Mouse (Mus musculus) right cerebral cortex, postnatal 4 days (tissue): Measurements from ENCODE around the gene Trim11.

Experiments used
- DNase-seq: peaks from one replicate; pipeline ENCODE4 v3.0.0-alpha.2; 2022

Trim11 gene

GRCm38 (mm10) chr11:58957226-58957914, 20.5 kb upstream of the Trim11 start:
- no peak for DNase-seq

DNA sequence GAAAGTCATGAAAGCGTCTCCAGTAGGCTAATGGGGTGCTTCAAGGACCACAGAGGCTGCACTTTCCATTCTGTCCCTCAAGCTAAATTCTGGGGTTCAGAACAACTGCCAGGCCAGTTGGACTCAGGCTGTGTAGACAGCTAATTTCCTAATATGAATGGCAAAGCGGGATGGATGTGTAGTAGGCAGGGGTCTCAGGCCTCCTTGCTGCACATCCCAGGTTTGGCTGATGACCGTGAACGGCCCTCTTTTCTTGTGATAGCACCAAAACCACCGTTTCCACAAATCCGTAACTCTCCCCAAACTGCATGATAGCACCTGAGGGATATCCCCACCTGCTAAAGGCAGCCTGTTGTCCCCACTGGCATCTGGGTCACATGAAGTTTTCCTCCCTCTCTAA, 19.4 kb upstream of the Trim11 start:
- no peak for DNase-seq

GRCm38 (mm10) chr11:58959186-58959825, 18.6 kb upstream of the Trim11 start:
- DNase-seq, result no peak

DNA sequence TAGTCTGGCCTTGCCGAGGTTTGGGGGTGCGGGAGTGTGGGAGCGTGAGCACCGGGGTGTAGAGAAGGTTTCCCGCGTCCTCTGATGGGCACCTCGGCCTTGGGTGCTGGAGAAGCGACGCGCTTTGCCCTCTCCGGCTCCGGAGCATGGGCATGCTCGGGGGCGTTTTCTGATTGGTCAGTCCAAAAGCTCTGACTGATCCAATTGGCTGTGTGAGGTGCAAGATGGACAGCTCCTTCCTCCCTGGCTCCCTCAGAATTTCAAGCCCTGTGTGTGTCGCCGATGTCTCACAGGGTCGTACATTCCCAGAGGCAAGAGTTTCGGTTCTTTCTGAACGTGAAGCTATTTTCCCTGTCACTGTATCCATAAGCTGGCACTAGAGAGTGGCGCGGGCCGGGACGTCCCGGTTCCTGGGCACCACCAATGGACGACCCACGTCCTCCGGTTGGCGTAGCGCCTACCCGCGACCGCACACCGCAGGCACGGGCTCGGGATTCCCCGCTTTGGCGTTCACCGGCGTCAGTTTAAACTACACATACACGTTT, 17.9 kb upstream of the Trim11 start:
- peak; percentile 74 for DNase-seq

GRCm38 (mm10) chr11:58961364-58962177, 16.3 kb upstream of the Trim11 start:
- DNase-seq, result no peak

DNA sequence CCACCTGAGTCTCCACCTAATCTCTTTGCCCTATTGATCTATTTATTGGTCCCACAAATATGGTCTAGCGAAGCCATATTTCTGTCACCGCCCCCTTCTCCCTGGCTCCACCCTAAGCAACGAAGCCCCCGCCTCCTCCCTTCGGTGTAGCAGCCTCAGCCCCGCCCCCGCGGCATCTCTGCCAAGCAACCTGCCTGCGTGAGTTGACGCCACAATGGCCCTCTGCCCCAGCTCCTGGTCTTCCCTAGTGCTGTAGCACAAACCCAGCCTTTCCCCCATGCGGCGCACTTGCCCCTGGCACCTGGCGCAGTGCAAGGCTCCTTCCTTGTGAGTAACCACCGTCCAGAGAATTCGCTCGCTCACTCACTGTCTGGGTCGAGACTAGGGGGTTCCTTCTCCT, 14.3 kb upstream of the Trim11 start:
- no peak for DNase-seq

GRCm38 (mm10) chr11:58964216-58964615, 13.7 kb upstream of the Trim11 start:
- no peak for DNase-seq

GRCm38 (mm10) chr11:58965001-58965760, 12.7 kb upstream of the Trim11 start:
- DNase-seq, result no peak

DNA sequence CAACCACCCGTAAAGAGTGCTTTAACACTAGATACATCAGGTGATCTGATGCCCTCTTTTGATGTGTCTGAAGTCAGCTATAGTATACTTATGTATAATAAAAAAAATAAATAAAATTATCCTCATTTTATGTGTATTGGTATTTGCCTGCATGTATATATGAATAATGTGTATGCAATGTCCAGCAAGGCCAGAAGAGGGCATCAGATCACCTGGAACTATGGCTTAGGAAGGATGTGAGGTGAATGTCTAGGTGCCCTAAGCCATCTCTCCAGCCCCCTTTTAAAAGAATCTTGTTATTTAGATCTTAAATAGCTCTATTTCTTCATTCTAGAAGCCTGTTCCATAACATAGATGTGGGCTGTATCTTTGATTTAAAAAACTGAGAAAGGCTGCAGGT, 10.5 kb upstream of the Trim11 start:
- DNase-seq, result no peak

DNA sequence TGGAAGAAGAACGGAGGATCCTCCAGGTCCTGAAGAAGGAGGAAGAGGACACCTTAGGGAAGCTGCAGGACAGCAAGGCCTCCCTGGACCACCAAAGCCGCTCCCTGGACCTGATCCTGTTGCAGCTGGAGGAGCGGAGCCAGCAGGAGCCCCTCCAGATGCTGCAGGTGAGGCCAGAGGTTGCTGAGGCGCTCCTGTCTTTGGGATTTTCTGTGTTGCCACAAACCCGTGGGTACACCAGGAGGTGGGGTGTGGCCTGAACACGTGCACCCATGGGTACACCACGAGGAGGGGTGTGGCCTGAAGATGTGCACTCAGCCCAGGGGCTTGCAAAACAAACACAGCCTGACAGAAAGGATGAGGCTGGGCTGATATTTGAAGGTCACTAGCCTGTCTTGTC, 9.3 kb upstream of the Trim11 start:
- DNase-seq, result no peak

DNA sequence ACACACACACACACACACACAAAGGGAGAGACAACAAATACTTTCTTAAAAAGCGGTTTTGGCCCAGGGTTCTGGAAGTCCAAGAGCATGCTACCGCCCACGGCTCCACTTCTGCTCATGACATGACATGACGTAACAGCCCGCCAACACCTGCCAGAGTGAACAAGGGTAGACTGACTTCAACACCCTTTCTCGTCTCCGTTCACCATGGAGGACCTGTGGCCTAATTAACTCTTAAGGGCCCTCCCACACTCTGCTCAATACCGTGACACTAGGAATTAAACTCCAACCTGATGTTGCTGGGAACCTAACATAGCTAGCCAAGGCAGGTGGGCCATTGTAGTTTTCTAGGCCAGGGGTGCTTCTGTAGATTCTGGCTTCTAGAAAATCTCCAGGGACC, 8.9 kb upstream of the Trim11 start:
- no peak for DNase-seq

DNA sequence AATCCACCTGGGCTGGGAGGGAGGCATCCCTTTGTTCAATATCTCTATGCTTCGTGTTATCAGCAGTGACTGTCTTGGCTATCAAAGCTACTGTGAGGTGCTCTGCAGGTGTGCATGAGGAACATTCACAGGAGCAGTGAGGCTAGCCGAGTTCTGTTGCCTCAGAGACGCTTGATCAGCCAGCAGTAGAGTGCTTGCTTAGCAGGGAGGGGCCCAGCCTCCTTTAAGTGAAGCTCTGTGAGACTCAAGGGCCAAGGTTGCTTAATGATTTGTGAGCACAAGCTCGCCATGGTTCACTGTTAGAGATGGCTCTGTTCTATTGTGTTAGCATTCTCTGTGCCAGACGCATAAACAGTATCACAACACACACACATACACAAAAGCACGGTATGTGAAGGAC, 8.2 kb upstream of the Trim11 start:
- no peak for DNase-seq

DNA sequence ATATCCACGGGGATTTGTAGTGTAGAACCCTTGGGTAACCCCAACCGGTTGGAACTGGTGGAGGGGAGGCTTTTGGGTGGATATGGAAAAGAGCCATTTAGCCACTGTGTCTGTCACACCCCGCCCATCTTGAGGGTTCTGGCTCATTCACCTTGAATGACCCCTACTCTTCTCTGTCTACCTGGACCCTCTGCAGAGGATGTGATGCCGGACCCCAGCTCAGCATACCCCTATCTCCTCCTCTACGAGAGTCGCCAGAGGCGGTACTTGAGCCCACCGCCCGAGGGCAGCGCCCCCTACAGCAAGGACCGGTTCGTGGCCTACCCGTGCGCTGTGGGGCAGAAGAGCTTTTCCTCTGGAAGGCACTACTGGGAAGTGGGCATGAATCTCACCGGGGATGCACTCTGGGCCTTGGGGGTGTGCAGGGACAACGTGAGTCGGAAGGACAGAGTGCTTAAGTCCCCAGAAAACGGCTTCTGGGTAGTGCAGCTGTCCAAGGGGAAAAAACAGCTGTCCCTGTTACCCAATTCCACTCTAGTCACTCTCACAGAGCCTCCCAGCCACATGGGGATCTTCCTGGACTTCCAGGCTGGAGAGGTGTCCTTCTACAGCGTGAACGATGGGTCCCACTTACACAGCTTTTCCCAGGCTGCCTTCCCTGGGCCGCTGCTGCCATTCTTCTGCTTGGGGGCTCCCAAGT, 6.9 kb upstream of the Trim11 start:
- DNase-seq, result no peak

DNA sequence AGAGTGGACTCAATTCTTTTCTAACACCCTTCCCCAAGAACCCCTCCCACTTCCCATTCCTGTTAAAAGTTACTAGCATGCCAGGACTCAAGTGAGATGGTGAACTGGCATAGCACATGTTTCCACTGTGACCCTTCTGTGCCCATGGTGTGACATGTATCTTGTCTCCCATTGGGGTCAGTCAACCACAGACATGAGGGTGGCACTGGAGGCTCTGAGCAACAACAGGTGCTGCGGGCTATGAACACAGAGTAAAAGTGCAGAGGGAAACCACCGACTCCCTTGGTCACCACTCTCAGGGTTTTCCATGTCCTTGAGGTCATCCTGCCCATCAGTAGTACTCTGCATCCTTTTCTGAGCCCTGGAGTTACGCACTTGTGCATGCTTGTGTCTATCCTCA, 6.1 kb upstream of the Trim11 start:
- DNase-seq, result no peak

- no peak for DNase-seq
Observed at GRCm38 (mm10) chr11:58974414-58974813, 3.5 kb upstream of the Trim11 start.

DNA sequence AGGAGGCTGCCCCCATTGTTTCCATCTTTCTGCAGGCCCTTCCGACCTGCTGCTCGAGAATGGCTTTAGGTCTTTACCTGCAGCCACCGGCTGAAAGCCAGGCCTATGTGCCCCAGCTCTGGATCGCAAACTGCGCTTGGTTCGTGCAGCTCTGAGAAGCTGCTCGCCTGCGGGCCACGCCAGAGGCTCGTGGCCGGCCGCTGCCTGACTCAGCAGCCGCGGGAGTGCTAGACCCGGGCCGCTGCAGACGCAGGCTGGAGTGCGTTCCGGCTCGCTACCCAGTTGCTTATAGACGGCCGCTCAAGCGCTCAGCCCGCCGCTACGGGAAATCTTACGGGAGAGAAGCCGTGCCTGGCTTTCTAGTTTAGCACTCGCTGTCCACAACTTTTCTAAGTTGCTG, 743 bp upstream of the Trim11 start:
- DNase-seq, result no peak

GRCm38 (mm10) chr11:58977607-58978026, 276 bp upstream of the Trim11 start:
- no peak for DNase-seq

DNA sequence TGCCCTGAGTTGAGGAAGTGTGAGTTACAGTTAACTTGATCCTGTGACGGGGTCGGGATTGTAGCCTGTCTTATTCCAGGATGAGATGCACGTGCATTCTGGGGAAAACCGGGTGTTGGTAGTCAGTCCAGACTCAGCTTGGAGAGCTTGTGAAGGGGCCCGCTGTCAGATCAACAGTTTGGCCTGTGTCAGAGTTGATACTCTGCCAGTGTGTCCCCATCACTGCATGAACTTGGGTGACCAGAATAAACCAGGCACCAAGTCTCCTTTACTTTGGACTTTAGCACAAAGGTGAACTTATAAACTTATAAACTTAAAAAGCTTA, 775 bp downstream of the Trim11 start:
- no peak for DNase-seq

DNA sequence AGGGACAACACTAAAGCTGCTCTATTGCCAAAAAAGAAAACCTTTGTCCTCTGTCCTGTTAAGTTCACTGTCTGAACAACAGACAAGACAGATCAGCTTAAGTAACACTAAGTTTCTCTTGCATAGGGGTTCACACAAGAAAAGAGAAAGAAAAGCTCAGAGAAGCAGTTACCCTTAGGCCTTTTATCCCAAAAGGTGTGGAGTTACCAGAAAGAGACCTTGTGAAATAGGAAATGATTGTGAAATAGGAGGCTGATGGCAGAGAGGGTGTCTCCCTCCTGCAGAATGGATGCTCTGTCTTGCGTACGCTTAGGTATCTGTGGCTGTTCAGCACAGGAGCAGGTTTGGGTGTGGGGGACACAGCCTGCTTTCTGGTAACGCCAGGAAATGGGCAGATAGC, 1.3 kb downstream of the Trim11 start:
- DNase-seq, result no peak

DNA sequence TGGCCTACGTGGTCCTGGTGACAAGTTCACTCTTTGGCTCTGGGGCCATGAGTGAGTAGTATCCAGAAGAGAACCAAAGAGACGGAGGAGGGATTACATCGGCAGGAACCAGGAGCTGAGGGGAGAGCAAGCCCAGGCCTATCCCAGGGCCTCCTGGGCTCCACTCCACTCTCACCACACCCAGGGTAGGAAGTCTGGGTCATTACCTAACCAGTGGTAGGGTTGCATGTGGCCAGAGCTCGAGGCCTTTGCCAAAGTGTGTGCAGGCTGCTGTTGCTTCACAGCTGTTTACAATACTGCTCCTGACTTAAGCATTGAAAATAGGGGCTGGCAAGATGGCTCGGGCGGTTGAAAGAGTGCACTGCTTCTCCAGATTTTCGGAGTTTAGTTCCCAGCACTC, 1.8 kb downstream of the Trim11 start:
- DNase-seq, result no peak

DNA sequence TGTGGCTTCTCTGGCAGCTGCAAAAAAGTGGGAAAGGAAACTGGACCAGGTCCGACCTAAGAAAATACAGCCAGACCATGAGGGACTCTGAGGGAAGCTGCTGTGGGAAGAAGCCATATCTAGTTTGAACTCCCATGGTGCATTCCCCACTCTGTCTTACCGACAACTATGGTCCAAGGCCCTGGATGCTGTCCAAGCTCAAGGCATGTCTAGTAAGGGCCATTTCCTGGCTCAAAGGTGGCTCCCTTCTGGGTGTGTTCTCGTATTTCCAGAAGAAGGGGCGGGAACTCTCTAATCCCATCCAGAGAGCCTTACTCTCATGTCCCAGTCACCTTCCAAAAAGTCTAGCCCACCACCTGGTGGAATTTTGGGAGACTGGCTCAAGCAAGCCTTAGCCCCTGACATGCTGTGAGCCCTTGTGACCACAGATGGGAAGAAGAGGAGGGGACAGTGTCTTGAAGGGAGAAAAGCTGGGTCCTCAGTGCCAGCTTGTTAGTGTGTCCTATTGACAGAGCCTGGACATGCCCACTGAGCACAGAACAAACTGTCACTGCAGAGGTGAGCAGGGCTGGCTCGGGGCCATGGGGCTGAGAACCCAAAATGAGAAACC, 2.6 kb downstream of the Trim11 start:
- DNase-seq, result no peak
